Mouse (Mus musculus) embryonic fibroblast, embryonic 13.5 days (primary cell): ENCODE results near the gene Stk11ip.

Source experiments
- CTCF ChIP-seq: IDR thresholded peaks from 2 replicates; pipeline ENCODE4 v1.5.1; 2011; ENCODE audit warnings: mild to moderate bottlenecking, control low read depth, low read length, moderate library complexity, borderline replicate concordance; ENCODE audit not compliant: insufficient read depth
- POLR2A ChIP-seq: IDR thresholded peaks from 2 replicates; pipeline ENCODE4 v1.6.1; 2011; ENCODE audit warnings: low read depth, mild to moderate bottlenecking, control low read depth, low read length, moderate library complexity

DNA sequence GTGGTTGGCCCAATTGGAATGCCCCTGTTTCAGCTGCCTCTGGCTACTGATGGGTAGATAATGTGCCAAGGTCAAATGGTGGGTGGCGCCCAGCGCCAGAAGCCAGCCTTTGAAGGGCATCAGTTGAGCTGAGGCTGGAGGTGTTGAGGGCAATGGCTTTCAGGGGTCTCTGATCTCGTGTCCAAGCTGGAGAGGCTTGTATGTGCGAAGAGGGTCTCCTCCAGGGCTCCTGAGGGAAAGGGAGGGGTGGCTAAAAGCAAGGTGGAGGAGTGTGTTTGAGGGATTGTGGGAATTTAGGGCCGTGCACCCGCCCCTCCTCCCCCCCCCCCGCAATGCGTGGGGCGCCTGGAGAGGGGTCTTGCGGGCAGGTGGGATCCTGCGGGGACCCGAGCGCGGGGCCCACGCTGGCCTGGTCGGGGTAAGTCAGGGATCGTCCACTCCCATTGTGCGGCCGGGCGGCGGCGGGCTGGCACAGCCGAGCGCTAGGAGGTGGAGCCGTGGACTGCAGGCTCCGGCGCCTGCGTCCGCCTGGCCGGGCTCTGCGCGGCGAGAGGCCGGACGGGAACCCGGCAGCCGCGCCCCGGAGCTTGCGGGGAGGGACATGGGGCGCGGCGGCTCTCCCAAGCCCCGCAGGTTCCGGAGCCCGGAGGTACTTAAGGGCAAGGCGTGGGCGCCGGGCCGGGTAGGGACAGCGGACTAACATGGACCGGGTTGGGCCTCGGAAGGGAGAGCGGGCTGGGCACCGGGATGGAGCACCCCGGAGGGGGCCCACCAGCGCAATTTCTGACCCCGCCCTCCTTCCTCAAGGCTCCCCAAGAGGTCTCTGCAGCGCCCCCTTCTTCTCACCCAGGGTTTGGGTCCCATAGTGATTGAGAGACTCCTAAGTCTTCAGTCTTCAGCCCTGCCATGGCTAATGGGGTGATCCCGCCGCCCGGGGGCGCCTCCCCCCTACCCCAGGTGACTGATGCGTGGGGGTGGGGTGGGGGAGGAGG is 24.9 kb downstream of the Stk11ip start, which contains the start of gene Slc4a3:
- TF ChIP-seq CTCF (no peak), POLR2A (peak; percentile 59)
